19 mouse cellular contexts compared by ENCODE assay signal in genomic region chr7:143510593-143511334, GRCm38 (mm10). TPM values are rescaled to one million over a fixed set of nuclear protein-coding genes. Genes with fewer than 3 reads are reported as not detected.
A peak's percentile ranks its signal among the peaks of the same experiment; 100 is the strongest.
DNase-seq lines count a peak whose midpoint lies in the region; ATAC-seq and TF ChIP-seq lines count a peak whose summit lies in the region.
"Had no signal": no experiment of that assay in that cellular context is flagged by ENCODE, and none has a peak within 500 bp of the region (broad histone marks: within the 10 kb centered on the region; RNA-seq: fewer than 3 reads in every experiment).

No protein-coding gene starts in this region.

- no peak overlapping the region for H3K4me2 ChIP-seq in liver, postnatal 0 days (ENCODE audit: low read depth, low read length)
- H3K4me2 ChIP-seq: embryonic facial prominence, embryonic 12.5 days; limb, embryonic 12.5 days; neural tube, embryonic 12.5 days had no signal

- no peak overlapping the region for H3K27ac ChIP-seq in kidney, adult 2 months (ENCODE audit: insufficient read depth, low read depth, low read length)
- no peak overlapping the region for H3K27ac ChIP-seq in bone marrow, adult 2 months (ENCODE audit: control insufficient read depth, insufficient read depth, low read depth, low read length, poor library complexity)
- H3K27ac ChIP-seq in liver, postnatal 0 days (ENCODE audit: low read depth), result no peak overlapping the region
- H3K27ac ChIP-seq: embryonic facial prominence, embryonic 12.5 days; limb, embryonic 12.5 days; neural tube, embryonic 12.5 days had no signal

- H3K4me1 ChIP-seq in kidney, adult 2 months (ENCODE audit: control insufficient read depth, insufficient read depth, low read length), result 0 out of 2 replicates have a peak, but pooled peaks cover 6% of the 10 kb centered on the region
- H3K4me1 ChIP-seq in bone marrow, adult 2 months (ENCODE audit: control insufficient read depth, insufficient read depth, low read length), result no peaks in the 10 kb centered on the region
- no peaks in the 10 kb centered on the region for H3K4me1 ChIP-seq in liver, postnatal 0 days (ENCODE audit: insufficient read depth)
- H3K4me1 ChIP-seq: embryonic facial prominence, embryonic 12.5 days; limb, embryonic 12.5 days; neural tube, embryonic 12.5 days had no signal

- TF ChIP-seq EP300 in liver, postnatal 0 days (IDR thresholded peaks at IDR 0.05; ENCODE audit: low read depth), result no peak

- H3K4me3 ChIP-seq in kidney, adult 2 months (ENCODE audit: insufficient read depth, low read depth, low read length), result no peak overlapping the region
- H3K4me3 ChIP-seq in bone marrow, adult 2 months (replicated peaks; ENCODE audit: control insufficient read depth, low read depth, low read length), result no peak overlapping the region
- H3K4me3 ChIP-seq in liver, postnatal 0 days (ENCODE audit: low read depth, low read length), result no peak overlapping the region
- H3K4me3 ChIP-seq: embryonic facial prominence, embryonic 12.5 days; limb, embryonic 12.5 days; neural tube, embryonic 12.5 days had no signal

- 67% methylated on average over 3 of the region's 3 CpGs for WGBS in kidney, adult 2 months
- 77% methylated on average over 3 of the region's 3 CpGs for WGBS in bone marrow, adult 2 months
- WGBS in liver, postnatal 0 days (ENCODE audit: insufficient replicate concordance), result 84% methylated on average over 3 of the region's 3 CpGs

- peak; percentile 73 for DNase-seq in kidney, adult 2 months
- DNase-seq in kidney, postnatal 14 days, result no peak
- peak; percentile 12 for DNase-seq in A20 (ENCODE audit: low read depth, low spot score)
- DNase-seq in liver, postnatal 0 days, result no peak
- no peak for DNase-seq in adrenal gland, postnatal 14 days
- no peak for DNase-seq in urinary bladder, adult 18-20 months (ENCODE audit: low spot score in 2 of 2)
- DNase-seq: adrenal gland, adult 2 months; cerebellum, adult 9-10 months; gastrocnemius, postnatal 36 days; lung, postnatal 10 days; thymus, postnatal 25 days had no signal

- no peaks in the 10 kb centered on the region for H3K27me3 ChIP-seq in kidney, adult 2 months (replicated peaks; ENCODE audit: control insufficient read depth, insufficient read depth, low read length)
- no peaks in the 10 kb centered on the region for H3K27me3 ChIP-seq in liver, postnatal 0 days (ENCODE audit: insufficient read depth, low read length)
- H3K27me3 ChIP-seq: limb, embryonic 12.5 days had no signal

- no peak for TF ChIP-seq CTCF in kidney, adult 2 months (conservative IDR thresholded peaks at IDR 0.05; ENCODE audit: insufficient read depth, insufficient read length, low read depth, low read length)
- peak; percentile 25; the same call in 1 of the 2 replicates for TF ChIP-seq CTCF in bone marrow, adult 2 months (IDR thresholded peaks at IDR 0.05; ENCODE audit: control insufficient read depth, insufficient read depth, low read length)
- TF ChIP-seq CTCF in liver, postnatal 0 days (IDR thresholded peaks at IDR 0.05; ENCODE audit: low read depth), result peak; percentile 51

- H3K9ac ChIP-seq in liver, postnatal 0 days (replicated peaks), result no peak overlapping the region
- H3K9ac ChIP-seq: embryonic facial prominence, embryonic 12.5 days; limb, embryonic 12.5 days; neural tube, embryonic 12.5 days had no signal

- ATAC-seq in liver, postnatal 0 days, result no peak
- ATAC-seq: forebrain, embryonic 16.5 days had no signal

- no peak for TF ChIP-seq POLR2A in kidney, adult 2 months (IDR thresholded peaks at IDR 0.05; ENCODE audit: low read depth, low read length)
- no peak for TF ChIP-seq POLR2A in bone marrow, adult 2 months (IDR thresholded peaks at IDR 0.05; ENCODE audit: borderline replicate concordance, control insufficient read depth, low read depth, low read length)

- H3K9me3 ChIP-seq in liver, postnatal 0 days (ENCODE audit: low read length), result no peaks in the 10 kb centered on the region
- H3K9me3 ChIP-seq: embryonic facial prominence, embryonic 12.5 days; limb, embryonic 12.5 days; neural tube, embryonic 12.5 days had no signal

- no peaks in the 10 kb centered on the region; the same call in 1 of the 2 replicates for H3K36me3 ChIP-seq in kidney, adult 2 months (ENCODE audit: control insufficient read depth, insufficient read depth, low read length)
- H3K36me3 ChIP-seq in liver, postnatal 0 days (replicated peaks; ENCODE audit: insufficient read depth, low read length), result peaks cover 23% of the 10 kb centered on the region

RNA-seq across cellular contexts. Expression of gene Phlda2, which starts 7.8 kb away (rescaled TPM):
- 46.6 and 50.2 TPM in 2 replicates for polyA plus RNA-seq in kidney, adult 2 months (2012; rRNA removed)
- 9.1 TPM in 1 of 2 replicates, not detected in the other for polyA plus RNA-seq in bone marrow, adult 2 months (2011; ENCODE audit: insufficient read depth, insufficient read length, low replicate concordance, missing spikeins)
- polyA plus RNA-seq in liver, postnatal 0 days (2015; fragmentation: Nextera tagmentation; extraction: Ambion mirVana), result 10.5 and 10.8 TPM in 2 replicates
- 0.78 and 1.4 TPM in 2 replicates for total RNA-seq in adrenal gland, postnatal 14 days (2021)
- total RNA-seq: gastrocnemius, postnatal 36 days; layer of hippocampus, postnatal 25 days; left cerebral cortex, postnatal 10 days had no signal
- polyA plus RNA-seq: forebrain, embryonic 16.5 days had no signal

RNA-seq across cellular contexts. Expression of gene Slc22a18, which starts 37.2 kb away (rescaled TPM):
- polyA plus RNA-seq in kidney, adult 2 months (2012; rRNA removed), result 1,125 and 1,412 TPM in 2 replicates
- polyA plus RNA-seq in bone marrow, adult 2 months (2011; ENCODE audit: insufficient read depth, insufficient read length, low replicate concordance, missing spikeins), result 3.3 TPM in 1 of 2 replicates, not detected in the other
- 18.6 and 20.4 TPM in 2 replicates for polyA plus RNA-seq in liver, postnatal 0 days (2015; fragmentation: Nextera tagmentation; extraction: Ambion mirVana)
- total RNA-seq in adrenal gland, postnatal 14 days (2021), result 1.8 and 11.3 TPM in 2 replicates
- polyA plus RNA-seq: C2C12 had no signal

RNA-seq across cellular contexts. Expression of gene Nap1l4, which starts 38.1 kb away (rescaled TPM):
- 60.2 and 68.7 TPM in 2 replicates for polyA plus RNA-seq in kidney, adult 2 months (2012; rRNA removed)
- polyA plus RNA-seq in bone marrow, adult 2 months (2011; ENCODE audit: insufficient read depth, insufficient read length, low replicate concordance, missing spikeins), result 104 and 143 TPM in 2 replicates
- 55.7 and 61.2 TPM in 2 replicates for polyA plus RNA-seq in liver, postnatal 0 days (2015; fragmentation: Nextera tagmentation; extraction: Ambion mirVana)
- total RNA-seq in adrenal gland, postnatal 14 days (2021), result 154 and 166 TPM in 2 replicates

RNA-seq across cellular contexts. Expression of gene Cdkn1c, which starts 49.9 kb away (rescaled TPM):
- 30.8 and 31.0 TPM in 2 replicates for polyA plus RNA-seq in kidney, adult 2 months (2012; rRNA removed)
- polyA plus RNA-seq in bone marrow, adult 2 months (2011; ENCODE audit: insufficient read depth, insufficient read length, low replicate concordance, missing spikeins), result 4.3 and 8.0 TPM in 2 replicates
- polyA plus RNA-seq in liver, postnatal 0 days (2015; fragmentation: Nextera tagmentation; extraction: Ambion mirVana), result 36.4 and 52.4 TPM in 2 replicates
- total RNA-seq in adrenal gland, postnatal 14 days (2021), result 321 and 419 TPM in 2 replicates

Comparison
In these comparisons a context has a peak if more than half of its experiments do, and no peak if none do; other contexts are left out.
1. DNase-seq: peak in kidney, adult 2 months (single experiment) and A20 (single experiment); none in kidney, postnatal 14 days (single experiment), liver, postnatal 0 days (single experiment), adrenal gland, postnatal 14 days (single experiment) and urinary bladder, adult 18-20 months (0 of 2).
2. RNA of gene Slc22a18, which starts 37.2 kb away (polyA plus RNA-seq): 1,125 to 1,412 TPM in kidney, adult 2 months; 18.6 to 20.4 TPM in liver, postnatal 0 days and 3.3 TPM in bone marrow, adult 2 months; every median in the first group is over 10 times any median in the second.